Mouse (Mus musculus): ENCODE data around the gene Prn. TPM values are rescaled to one million over a fixed set of nuclear protein-coding genes. Genes with fewer than 3 reads are reported as not detected.

Prn gene
- polyA plus RNA-seq, 1 experiment from 2014 or later: not detected

DNA sequence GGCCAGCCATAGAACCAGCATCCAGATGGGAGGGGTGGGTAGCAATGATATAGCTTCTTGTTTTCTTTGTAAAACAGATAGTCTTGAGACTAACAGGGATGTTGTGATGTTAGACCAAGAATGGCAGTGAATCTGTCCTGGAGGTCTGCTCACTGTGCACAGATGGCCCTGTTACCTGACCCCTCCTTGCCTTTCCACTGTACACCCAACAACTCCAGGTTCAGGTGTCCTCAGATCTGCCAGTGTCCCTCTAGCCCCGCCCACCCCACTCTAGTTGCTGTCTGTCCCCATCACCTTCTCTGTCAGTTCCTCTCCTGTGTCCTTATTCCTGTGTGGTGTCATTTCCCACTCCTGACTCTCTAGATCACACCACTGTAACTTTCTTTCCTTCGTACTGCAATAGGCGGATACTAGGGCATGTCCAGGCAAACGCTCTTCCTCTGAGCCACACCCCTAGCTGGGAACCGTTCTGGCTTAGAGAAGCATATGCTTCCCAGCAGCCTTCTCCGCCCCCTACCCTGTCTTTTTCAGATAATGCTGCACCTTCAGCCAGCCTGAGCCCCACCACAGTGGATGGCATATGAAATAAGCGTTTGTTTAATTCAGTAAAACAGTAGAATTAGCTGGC is 22.6 kb downstream of the Prn start:
- Histone ChIP-seq H3K4me3 (ENCODE audit: low read depth, low read length) (no peak overlapping the region), H3K27me3 (ENCODE audit: insufficient read depth, low read length) (no peaks in the 10 kb centered on the region), H3K4me2 (no peak overlapping the region), H3K27ac (ENCODE audit: low read depth) (no peak overlapping the region), H3K36me3 (ENCODE audit: insufficient read depth) (peaks cover 7% of the 10 kb centered on the region; the same call in 1 of the 2 replicates), H3K9ac (no peak overlapping the region), H3K9me3 (ENCODE audit: low read depth, low read length) (no peaks in the 10 kb centered on the region), H3K4me1 (ENCODE audit: insufficient read depth) (no peaks in the 10 kb centered on the region)
- ATAC-seq (ENCODE audit: insufficient read depth) (peak; percentile 18), DNase-seq (no peak)
- WGBS: 51% methylated on average over 7 of the region's 7 CpGs
- TF ChIP-seq CTCF (IDR thresholded peaks at IDR 0.05; ENCODE audit: low read depth): no peak

DNA sequence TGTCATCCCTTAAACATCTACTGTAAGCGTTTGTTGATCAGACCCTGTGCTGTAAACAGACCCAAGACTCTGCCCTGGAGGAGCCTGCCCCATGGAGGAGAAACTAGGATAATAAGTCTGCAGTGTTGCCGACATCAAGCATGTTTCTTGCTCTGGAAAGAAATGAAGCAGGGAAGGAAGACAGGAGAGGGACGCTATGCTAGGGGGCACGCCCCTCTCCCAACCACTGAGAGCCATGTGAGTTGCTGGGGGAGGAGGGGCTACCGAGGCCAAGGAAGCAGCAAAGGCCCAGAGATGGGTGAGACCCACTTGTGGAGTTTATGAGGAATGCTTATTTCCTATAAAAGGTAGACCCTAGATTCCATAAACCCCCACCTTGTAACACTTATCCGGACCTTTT is 23.3 kb downstream of the Prn start:
- no peak for TF ChIP-seq CTCF (IDR thresholded peaks at IDR 0.05; ENCODE audit: low read depth)
- Histone ChIP-seq H3K9ac (no peak overlapping the region), H3K27me3 (ENCODE audit: insufficient read depth, low read length) (no peaks in the 10 kb centered on the region), H3K9me3 (ENCODE audit: low read depth, low read length) (no peaks in the 10 kb centered on the region), H3K4me2 (no peak overlapping the region), H3K36me3 (ENCODE audit: insufficient read depth) (peaks cover 7% of the 10 kb centered on the region; the same call in 1 of the 2 replicates), H3K4me3 (ENCODE audit: low read depth, low read length) (no peak overlapping the region), H3K27ac (ENCODE audit: low read depth) (no peak overlapping the region), H3K4me1 (ENCODE audit: insufficient read depth) (no peaks in the 10 kb centered on the region)
- WGBS: 27% methylated on average over 6 of the region's 6 CpGs
- DNase-seq (no peak), ATAC-seq (ENCODE audit: insufficient read depth) (no peak)

DNA sequence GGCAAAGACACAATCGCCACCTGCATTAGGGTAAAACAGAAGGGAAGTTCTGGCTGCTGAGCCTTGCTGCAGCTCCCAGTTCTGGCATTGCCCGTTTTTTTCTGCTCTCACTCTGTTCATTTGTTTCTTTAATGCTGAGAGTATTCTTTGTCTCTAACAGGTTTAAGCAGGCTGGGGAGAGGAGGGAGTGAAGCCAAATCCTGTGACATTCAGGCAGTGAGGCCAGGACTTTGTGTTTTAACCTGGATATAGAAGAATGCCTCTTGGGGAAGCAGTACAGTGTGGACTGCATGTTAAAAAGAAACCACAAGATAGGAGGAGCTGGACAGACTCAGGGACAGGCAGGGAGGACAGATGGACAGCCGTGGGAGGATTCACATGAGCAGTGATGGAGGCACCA is 23.8 kb downstream of the Prn start:
- H3K27me3 ChIP-seq (ENCODE audit: insufficient read depth, low read length): no peaks in the 10 kb centered on the region
- 55% methylated on average over 3 of the region's 3 CpGs for WGBS
- ATAC-seq (ENCODE audit: insufficient read depth): no peak
- DNase-seq: no peak
- H3K27ac ChIP-seq (ENCODE audit: low read depth): peak overlapping the region; percentile 39; the same call in 1 of the 2 replicates
- no peaks in the 10 kb centered on the region for H3K4me1 ChIP-seq (ENCODE audit: insufficient read depth)
- H3K9ac ChIP-seq: no peak overlapping the region
- H3K4me3 ChIP-seq (ENCODE audit: low read depth, low read length): no peak overlapping the region
- peaks cover 7% of the 10 kb centered on the region; the same call in 1 of the 2 replicates for H3K36me3 ChIP-seq (ENCODE audit: insufficient read depth)
- H3K4me2 ChIP-seq: no peak overlapping the region
- H3K9me3 ChIP-seq (ENCODE audit: low read depth, low read length): no peaks in the 10 kb centered on the region
- TF ChIP-seq CTCF (IDR thresholded peaks at IDR 0.05; ENCODE audit: low read depth): no peak

DNA sequence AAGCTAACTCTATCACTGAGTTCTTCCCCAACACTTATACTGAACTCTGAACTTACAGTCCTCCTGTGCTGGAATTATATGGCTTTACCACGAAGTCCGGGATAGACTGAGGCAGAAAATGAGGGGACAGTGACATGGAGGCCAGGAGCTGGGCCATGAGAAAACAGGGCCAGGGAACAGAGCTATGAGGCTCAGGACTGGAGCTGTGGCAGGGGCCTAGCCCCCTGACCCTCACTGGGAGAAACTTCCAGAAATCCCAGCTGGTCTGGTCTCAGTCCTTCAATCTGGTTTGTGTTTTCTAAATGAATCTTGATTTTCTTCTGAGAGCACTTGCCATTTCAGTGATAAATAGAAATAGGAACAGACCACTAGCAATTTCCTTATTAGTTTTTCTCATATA is 24.5 kb downstream of the Prn start:
- H3K36me3 ChIP-seq (ENCODE audit: insufficient read depth): peaks cover 7% of the 10 kb centered on the region; the same call in 1 of the 2 replicates
- TF ChIP-seq CTCF (IDR thresholded peaks at IDR 0.05; ENCODE audit: low read depth): no peak
- no peak overlapping the region for H3K9ac ChIP-seq
- no peaks in the 10 kb centered on the region for H3K27me3 ChIP-seq (ENCODE audit: insufficient read depth, low read length)
- ATAC-seq (ENCODE audit: insufficient read depth) (no peak), DNase-seq (no peak)
- H3K9me3 ChIP-seq (ENCODE audit: low read depth, low read length): no peaks in the 10 kb centered on the region
- no peaks in the 10 kb centered on the region for H3K4me1 ChIP-seq (ENCODE audit: insufficient read depth)
- no peak overlapping the region for H3K4me3 ChIP-seq (ENCODE audit: low read depth, low read length)
- 85% methylated on average over 2 of the region's 2 CpGs for WGBS
- no peak overlapping the region for H3K4me2 ChIP-seq
- H3K27ac ChIP-seq (ENCODE audit: low read depth): no peak overlapping the region

DNA sequence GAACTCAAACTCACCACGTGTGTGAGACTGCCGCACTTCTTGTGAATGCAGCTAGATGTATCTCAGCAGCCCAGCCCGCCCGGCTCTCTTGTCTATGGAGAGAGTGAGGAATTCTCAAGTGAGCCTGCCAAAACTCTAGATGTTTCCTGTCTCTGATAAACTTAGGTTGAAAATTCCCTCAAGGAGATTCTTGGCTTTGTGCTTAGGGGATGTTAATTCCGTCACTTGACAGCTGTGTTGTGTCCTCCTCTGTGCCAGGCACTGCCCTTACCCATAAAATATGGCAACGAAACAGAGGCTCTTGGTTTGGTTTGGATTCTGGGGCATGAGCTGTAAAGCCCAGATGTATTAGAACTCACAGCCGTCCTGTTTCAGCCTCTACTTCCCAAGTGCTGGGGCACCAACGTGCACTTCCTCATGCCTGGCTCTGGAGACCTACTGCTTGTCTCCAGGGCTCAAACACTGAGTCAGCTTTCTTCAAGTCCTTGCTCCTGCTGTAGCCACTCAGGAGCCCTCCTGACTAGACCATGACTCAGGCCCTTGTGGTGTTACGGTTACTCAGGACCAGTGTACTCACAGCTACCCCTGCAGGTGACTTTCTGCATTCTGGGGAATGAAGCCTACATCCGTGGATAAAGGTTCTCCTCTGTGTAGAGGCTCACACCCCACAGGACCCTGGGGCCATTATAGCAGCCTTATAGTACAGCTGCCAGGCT is 25.8 kb downstream of the Prn start:
- TF ChIP-seq CTCF (IDR thresholded peaks at IDR 0.05; ENCODE audit: low read depth): peak; percentile 49
- H3K9me3 ChIP-seq (ENCODE audit: low read depth, low read length): no peaks in the 10 kb centered on the region
- no peak overlapping the region for H3K4me2 ChIP-seq
- ATAC-seq (ENCODE audit: insufficient read depth): peak; percentile 51; the same call in 1 of the 2 replicates
- 63% methylated on average over 10 of the region's 10 CpGs for WGBS
- no peak overlapping the region for H3K4me3 ChIP-seq (ENCODE audit: low read depth, low read length)
- no peaks in the 10 kb centered on the region for H3K27me3 ChIP-seq (ENCODE audit: insufficient read depth, low read length)
- no peak overlapping the region; the same call in 1 of the 2 replicates for H3K27ac ChIP-seq (ENCODE audit: low read depth)
- H3K4me1 ChIP-seq (ENCODE audit: insufficient read depth): no peaks in the 10 kb centered on the region
- H3K9ac ChIP-seq: no peak overlapping the region
- DNase-seq: peak; percentile 61
- H3K36me3 ChIP-seq (ENCODE audit: insufficient read depth): peaks cover 7% of the 10 kb centered on the region; the same call in 1 of the 2 replicates

DNA sequence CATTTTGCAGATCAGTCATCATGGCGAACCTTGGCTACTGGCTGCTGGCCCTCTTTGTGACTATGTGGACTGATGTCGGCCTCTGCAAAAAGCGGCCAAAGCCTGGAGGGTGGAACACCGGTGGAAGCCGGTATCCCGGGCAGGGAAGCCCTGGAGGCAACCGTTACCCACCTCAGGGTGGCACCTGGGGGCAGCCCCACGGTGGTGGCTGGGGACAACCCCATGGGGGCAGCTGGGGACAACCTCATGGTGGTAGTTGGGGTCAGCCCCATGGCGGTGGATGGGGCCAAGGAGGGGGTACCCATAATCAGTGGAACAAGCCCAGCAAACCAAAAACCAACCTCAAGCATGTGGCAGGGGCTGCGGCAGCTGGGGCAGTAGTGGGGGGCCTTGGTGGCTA is 26.7 kb downstream of the Prn start:
- no peak for ATAC-seq (ENCODE audit: insufficient read depth)
- Histone ChIP-seq H3K4me1 (ENCODE audit: insufficient read depth) (no peaks in the 10 kb centered on the region), H3K4me2 (no peak overlapping the region), H3K9ac (no peak overlapping the region), H3K27ac (ENCODE audit: low read depth) (no peak overlapping the region), H3K36me3 (ENCODE audit: insufficient read depth) (peaks cover 7% of the 10 kb centered on the region; the same call in 1 of the 2 replicates), H3K9me3 (ENCODE audit: low read depth, low read length) (no peaks in the 10 kb centered on the region), H3K27me3 (ENCODE audit: insufficient read depth, low read length) (no peaks in the 10 kb centered on the region), H3K4me3 (ENCODE audit: low read depth, low read length) (no peak overlapping the region)
- no peak for DNase-seq
- WGBS: 95% methylated on average over 10 of the region's 10 CpGs
- TF ChIP-seq CTCF (IDR thresholded peaks at IDR 0.05; ENCODE audit: low read depth): no peak

DNA sequence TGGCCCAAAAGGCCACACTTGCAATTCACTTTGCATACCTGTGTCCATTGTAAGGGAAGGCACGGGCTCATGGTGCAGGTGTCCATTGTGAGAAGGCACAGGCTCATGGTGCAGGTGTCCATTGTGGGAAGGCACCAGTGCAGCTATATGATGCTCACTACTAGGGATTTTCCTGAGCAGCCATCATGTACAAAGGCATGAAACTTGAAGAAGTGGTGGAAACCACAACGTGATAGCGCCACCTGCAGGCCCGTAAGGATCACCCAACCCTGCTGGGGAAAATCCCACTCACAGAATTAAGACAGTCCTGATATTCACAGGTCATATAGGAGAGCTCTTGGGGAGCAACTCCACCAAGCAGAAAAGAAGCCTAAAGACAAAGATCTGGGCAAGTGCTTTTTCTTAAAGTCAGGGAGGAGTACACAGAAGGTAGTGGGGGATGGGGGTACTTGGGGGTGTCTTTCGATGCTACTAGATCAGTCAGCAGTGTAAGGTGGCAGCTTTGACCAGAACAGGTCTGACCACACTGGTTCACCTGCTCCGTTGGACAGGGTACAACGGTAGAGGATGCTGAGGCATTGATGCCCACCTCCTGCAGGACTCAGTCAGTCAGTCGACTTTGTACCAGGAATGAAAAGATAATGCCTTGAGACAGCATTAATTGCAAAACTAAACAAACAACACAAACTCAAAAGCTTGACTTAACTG is 29.8 kb downstream of the Prn start:
- Histone ChIP-seq H3K4me3 (ENCODE audit: low read depth, low read length) (no peak overlapping the region), H3K4me1 (ENCODE audit: insufficient read depth) (no peaks in the 10 kb centered on the region), H3K36me3 (ENCODE audit: insufficient read depth) (peaks cover 7% of the 10 kb centered on the region; the same call in 1 of the 2 replicates), H3K27me3 (ENCODE audit: insufficient read depth, low read length) (no peaks in the 10 kb centered on the region), H3K9ac (no peak overlapping the region), H3K27ac (ENCODE audit: low read depth) (no peak overlapping the region), H3K9me3 (ENCODE audit: low read depth, low read length) (no peaks in the 10 kb centered on the region), H3K4me2 (no peak overlapping the region)
- peak; percentile 82 for DNase-seq
- TF ChIP-seq CTCF (IDR thresholded peaks at IDR 0.05; ENCODE audit: low read depth): peak; percentile 79
- 42% methylated on average over 8 of the region's 8 CpGs for WGBS
- no peak for ATAC-seq (ENCODE audit: insufficient read depth)

All from lung, embryonic 14.5 days (tissue).